Mouse (Mus musculus): Measurements from ENCODE around the gene Kcnj2.

The Kcnj2 gene

GRCm38 (mm10) chr11:111091117-111091516 lies 25.2 kb downstream of the Kcnj2 start:
- DNase-seq (ENCODE audit: low spot score) = no peak

- DNase-seq (ENCODE audit: low spot score) = no peak
Observed at GRCm38 (mm10) chr11:111092967-111093366, 27.0 kb downstream of the Kcnj2 start.

GRCm38 (mm10) chr11:111096612-111097011 lies 30.6 kb downstream of the Kcnj2 start:
- DNase-seq (ENCODE audit: low spot score) = no peak

- DNase-seq (ENCODE audit: low spot score) = no peak
Observed at GRCm38 (mm10) chr11:111100131-111100530, 34.2 kb downstream of the Kcnj2 start.

GRCm38 (mm10) chr11:111100651-111101050 lies 34.7 kb downstream of the Kcnj2 start:
- no peak for DNase-seq (ENCODE audit: low spot score)

GRCm38 (mm10) chr11:111101620-111102176 lies 35.7 kb downstream of the Kcnj2 start:
- no peak for DNase-seq (ENCODE audit: low spot score)

GRCm38 (mm10) chr11:111104422-111104821 lies 38.5 kb downstream of the Kcnj2 start:
- DNase-seq (ENCODE audit: low spot score) = no peak

- no peak for DNase-seq (ENCODE audit: low spot score)
Observed at GRCm38 (mm10) chr11:111108130-111108529, 42.2 kb downstream of the Kcnj2 start.

- DNase-seq (ENCODE audit: low spot score) = no peak
Observed at GRCm38 (mm10) chr11:111121514-111121913, 55.5 kb downstream of the Kcnj2 start.

GRCm38 (mm10) chr11:111123324-111123723 lies 57.4 kb downstream of the Kcnj2 start:
- DNase-seq (ENCODE audit: low spot score) = no peak

- DNase-seq (ENCODE audit: low spot score) = no peak
Observed at GRCm38 (mm10) chr11:111125963-111126362, 60.0 kb downstream of the Kcnj2 start.

Data from testis, postnatal 10 days (tissue).